ENCODE assay signal across 7 mouse cellular contexts in genomic region chr8:105224413-105225271, GRCm38 (mm10). TPM values are rescaled to one million over a fixed set of nuclear protein-coding genes. Genes with fewer than 3 reads are reported as not detected.
DNase-seq lines count a peak whose midpoint lies in the region; ATAC-seq lines count a peak whose summit lies in the region.

TSS of gene D230025D16Rik (plus strand) at chr8:105225145.

- H3K27ac ChIP-seq in embryonic facial prominence, embryonic 10.5 days (replicated peaks) = peak within 1 kb of the TSS; percentile 88
- H3K27ac ChIP-seq in limb, embryonic 10.5 days = peak within 1 kb of the TSS; percentile 87
- H3K27ac ChIP-seq in midbrain, embryonic 13.5 days = peak within 1 kb of the TSS; percentile 74

- H3K4me3 ChIP-seq in embryonic facial prominence, embryonic 10.5 days = peak within 1 kb of the TSS; percentile 94
- H3K4me3 ChIP-seq in limb, embryonic 10.5 days = peak within 1 kb of the TSS; percentile 97
- peak within 1 kb of the TSS; percentile 92 for H3K4me3 ChIP-seq in midbrain, embryonic 13.5 days (replicated peaks)

- H3K4me1 ChIP-seq in embryonic facial prominence, embryonic 10.5 days = peaks cover 22% of the 10 kb centered on the region
- H3K4me1 ChIP-seq in limb, embryonic 10.5 days = peaks cover 20% of the 10 kb centered on the region
- H3K4me1 ChIP-seq in midbrain, embryonic 13.5 days (replicated peaks) = peaks cover 25% of the 10 kb centered on the region

- WGBS in embryonic facial prominence, embryonic 10.5 days = 4% methylated on average over 34 of the region's 34 CpGs
- WGBS in limb, embryonic 10.5 days = 3% methylated on average over 34 of the region's 34 CpGs
- 3% methylated on average over 34 of the region's 34 CpGs for WGBS in midbrain, embryonic 13.5 days

- H3K4me2 ChIP-seq in midbrain, embryonic 13.5 days (replicated peaks) = peak within 1 kb of the TSS; percentile 80

- H3K27me3 ChIP-seq in embryonic facial prominence, embryonic 10.5 days (replicated peaks; ENCODE audit: low read depth, poor library complexity, severe bottlenecking) = no peaks in the 10 kb centered on the region
- no peaks in the 10 kb centered on the region for H3K27me3 ChIP-seq in limb, embryonic 10.5 days (ENCODE audit: low read depth, poor library complexity, severe bottlenecking)
- H3K27me3 ChIP-seq in midbrain, embryonic 13.5 days = no peaks in the 10 kb centered on the region

- peak; percentile 98 for DNase-seq in adrenal gland, postnatal 10 days
- DNase-seq in embryonic facial prominence, embryonic 10.5 days (ENCODE audit: low spot score) = peak; percentile 98
- DNase-seq in kidney, adult 11 months = peak; percentile 93
- peak; percentile 99 for DNase-seq in limb, embryonic 10.5 days (ENCODE audit: low spot score)
- DNase-seq in spleen, adult 12 weeks (ENCODE audit: low spot score) = peak; percentile 98

- no peaks in the 10 kb centered on the region for H3K9me3 ChIP-seq in embryonic facial prominence, embryonic 10.5 days
- H3K9me3 ChIP-seq in limb, embryonic 10.5 days (replicated peaks) = no peaks in the 10 kb centered on the region
- H3K9me3 ChIP-seq in midbrain, embryonic 13.5 days = no peaks in the 10 kb centered on the region

- no peaks in the 10 kb centered on the region for H3K36me3 ChIP-seq in embryonic facial prominence, embryonic 10.5 days (replicated peaks)
- no peaks in the 10 kb centered on the region for H3K36me3 ChIP-seq in limb, embryonic 10.5 days
- no peaks in the 10 kb centered on the region for H3K36me3 ChIP-seq in midbrain, embryonic 13.5 days

- ATAC-seq in granulocyte monocyte progenitor cell, adult 5-6 weeks (replicated peaks; ENCODE audit: poor library complexity, severe bottlenecking) = peak; percentile 94
- peak; percentile 96 for ATAC-seq in midbrain, embryonic 13.5 days

- H3K9ac ChIP-seq in midbrain, embryonic 13.5 days (replicated peaks) = peak within 1 kb of the TSS; percentile 91

RNA-seq across cellular contexts. Expression of gene D230025D16Rik, which starts in this region (rescaled TPM):
- total RNA-seq in adrenal gland, postnatal 10 days (2021) = 10 to 100 TPM; 32.3 to 35.6 TPM
- 25.9 and 27.1 TPM in 2 replicates for polyA plus RNA-seq in embryonic facial prominence, embryonic 10.5 days (2016; fragmentation: Nextera tagmentation; extraction: Ambion mirVana)
- 30.9 and 41.0 TPM in 2 replicates for total RNA-seq in granulocyte monocyte progenitor cell, adult 5-6 weeks (2014; fragmentation: Nextera tagmentation)
- total RNA-seq in granulocyte monocyte progenitor cell, adult 5-6 weeks (2017) = 21.8 and 25.7 TPM in 2 replicates
- 25.4 and 26.6 TPM in 2 replicates for polyA plus RNA-seq in limb, embryonic 10.5 days (2016; fragmentation: Nextera tagmentation; extraction: Ambion mirVana)
- polyA plus RNA-seq in midbrain, embryonic 13.5 days (2015; fragmentation: Nextera tagmentation; extraction: Ambion mirVana) = 30.5 and 33.7 TPM in 2 replicates

Comparison
In these comparisons a context has a peak if more than half of its experiments do, and no peak if none do; other contexts are left out.
1. Peak in every context shown above with its lines: DNase-seq, ATAC-seq, H3K4me3 ChIP-seq and H3K27ac ChIP-seq.